Mouse (Mus musculus) ES-CJ7 (cell line): Measurements from ENCODE around the gene Il4ra.
A peak's percentile ranks its signal among the peaks of the same experiment; 100 is the strongest.

Experiments
- DNase-seq: peaks from one replicate; pipeline ENCODE4 v3.0.0; 2011; ENCODE audit warnings: low read depth, low spot score

The Il4ra gene

DNA sequence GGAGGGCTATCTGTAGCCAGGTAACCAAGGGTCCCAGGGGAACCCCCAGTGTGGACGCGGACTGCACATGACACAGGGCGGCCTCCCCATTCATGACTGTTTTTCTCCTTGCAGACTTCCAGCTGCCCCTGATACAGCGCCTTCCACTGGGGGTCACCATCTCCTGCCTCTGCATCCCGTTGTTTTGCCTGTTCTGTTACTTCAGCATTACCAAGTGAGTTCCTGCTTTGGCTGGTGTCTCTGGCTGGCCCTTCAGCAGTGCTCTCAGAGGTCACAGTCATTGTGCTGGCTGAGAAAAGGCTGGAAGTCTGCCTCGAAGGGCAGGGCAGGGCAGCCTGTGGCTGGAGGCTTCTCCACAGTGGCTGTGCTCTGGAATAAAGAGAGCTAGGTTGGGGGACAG lies 20.8 kb downstream of the Il4ra start:
- no peak for DNase-seq

DNA sequence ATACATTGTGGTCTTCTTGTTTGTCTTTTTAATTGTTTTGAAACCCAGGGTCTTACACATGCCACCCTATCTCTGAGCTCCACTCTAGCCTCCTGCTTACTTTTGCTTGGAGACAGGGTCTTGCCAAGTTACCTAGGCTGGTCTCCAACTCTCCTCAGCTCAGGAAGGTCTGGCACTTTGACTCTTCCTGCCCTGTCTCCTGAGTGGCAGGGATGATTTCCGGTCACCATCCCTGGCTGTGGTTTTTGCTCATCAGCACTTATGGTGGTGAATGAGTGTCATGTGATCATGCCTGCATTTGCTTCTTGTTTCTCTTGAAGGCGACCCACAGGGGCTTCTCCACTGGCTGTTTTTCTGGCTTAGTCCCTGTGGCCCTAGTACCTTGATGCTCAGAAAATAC lies 21.9 kb downstream of the Il4ra start:
- DNase-seq = no peak

DNA sequence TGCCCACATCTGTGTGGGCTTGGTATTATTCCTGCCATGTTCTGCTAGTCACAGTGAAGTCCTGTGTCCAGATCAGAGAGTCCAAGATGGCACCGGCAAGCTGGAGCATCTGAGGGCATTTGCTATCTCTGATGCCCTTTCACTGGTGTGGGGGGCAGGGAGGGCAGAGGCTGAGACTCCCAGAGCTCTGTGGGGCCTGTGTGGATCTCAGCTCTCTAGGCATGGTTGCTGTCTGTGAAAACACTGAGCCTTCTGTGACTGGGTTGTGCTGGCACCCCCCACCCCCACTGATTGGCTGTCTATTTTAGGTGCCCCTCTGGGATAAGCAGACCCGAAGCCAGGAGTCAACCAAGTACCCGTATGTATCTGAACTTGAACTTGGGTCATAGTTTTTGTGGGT lies 22.9 kb downstream of the Il4ra start:
- no peak for DNase-seq

DNA sequence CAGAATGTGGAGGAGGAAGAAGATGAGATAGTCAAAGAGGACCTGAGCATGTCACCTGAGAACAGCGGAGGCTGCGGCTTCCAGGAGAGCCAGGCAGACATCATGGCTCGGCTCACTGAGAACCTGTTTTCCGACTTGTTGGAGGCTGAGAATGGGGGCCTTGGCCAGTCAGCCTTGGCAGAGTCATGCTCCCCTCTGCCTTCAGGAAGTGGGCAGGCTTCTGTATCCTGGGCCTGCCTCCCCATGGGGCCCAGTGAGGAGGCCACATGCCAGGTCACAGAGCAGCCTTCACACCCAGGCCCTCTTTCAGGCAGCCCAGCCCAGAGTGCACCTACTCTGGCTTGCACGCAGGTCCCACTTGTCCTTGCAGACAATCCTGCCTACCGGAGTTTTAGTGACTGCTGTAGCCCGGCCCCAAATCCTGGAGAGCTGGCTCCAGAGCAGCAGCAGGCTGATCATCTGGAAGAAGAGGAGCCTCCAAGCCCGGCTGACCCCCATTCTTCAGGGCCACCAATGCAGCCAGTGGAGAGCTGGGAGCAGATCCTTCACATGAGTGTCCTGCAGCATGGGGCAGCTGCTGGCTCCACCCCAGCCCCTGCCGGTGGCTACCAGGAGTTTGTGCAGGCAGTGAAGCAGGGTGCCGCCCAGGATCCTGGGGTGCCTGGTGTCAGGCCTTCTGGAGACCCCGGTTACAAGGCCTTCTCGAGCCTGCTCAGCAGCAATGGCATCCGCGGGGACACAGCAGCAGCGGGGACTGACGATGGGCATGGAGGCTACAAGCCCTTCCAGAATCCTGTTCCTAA lies 24.0 kb downstream of the Il4ra start:
- no peak for DNase-seq

DNA sequence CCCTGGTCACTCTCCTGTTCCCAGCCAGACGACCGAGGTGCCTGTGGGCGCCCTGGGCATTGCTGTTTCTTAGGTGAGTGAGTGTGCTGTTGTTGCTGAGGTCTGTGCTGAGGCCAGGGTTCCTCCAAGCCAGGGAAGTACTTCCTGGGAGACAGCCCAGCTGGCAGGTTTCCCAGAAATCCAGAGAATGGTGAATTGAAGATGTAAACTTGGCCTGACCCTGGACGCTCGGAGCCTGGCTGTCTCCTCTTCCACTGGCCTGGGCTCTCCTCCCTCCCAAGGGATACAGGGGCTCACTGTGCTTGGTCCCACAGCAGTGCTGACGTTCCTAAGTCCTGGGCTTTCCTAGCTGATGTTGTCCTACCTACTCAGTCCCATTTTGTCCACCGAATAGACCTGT lies 25.1 kb downstream of the Il4ra start:
- no peak for DNase-seq

DNA sequence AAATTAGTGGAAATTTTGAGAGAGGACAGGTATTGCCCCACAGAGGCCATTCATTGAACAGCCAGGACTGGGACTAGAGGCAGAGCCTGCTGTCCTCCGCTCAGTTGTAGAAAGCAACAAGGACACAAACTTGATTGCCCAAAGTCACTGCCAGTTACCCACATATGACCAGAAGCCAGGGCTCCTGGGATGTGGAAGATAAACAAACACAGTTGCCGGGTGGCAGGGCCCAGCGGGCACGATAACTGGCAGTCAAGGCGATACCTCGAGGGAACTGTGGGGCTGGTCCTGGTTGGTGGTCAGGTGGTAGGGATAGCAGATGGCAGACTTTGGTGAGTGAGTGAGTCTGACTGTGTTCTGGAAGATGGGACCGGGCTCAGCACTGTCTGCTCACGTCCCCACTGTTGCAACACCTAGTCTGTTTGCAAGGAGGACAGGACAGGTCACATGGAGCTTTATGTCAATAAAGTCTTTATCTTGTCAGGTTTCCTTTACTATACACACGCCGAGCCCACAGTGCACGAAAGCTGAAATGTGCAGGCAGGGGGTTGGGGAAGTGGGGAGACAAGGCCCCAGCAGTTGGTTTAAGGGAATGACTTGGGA lies 25.7 kb downstream of the Il4ra start:
- no peak for DNase-seq

DNA sequence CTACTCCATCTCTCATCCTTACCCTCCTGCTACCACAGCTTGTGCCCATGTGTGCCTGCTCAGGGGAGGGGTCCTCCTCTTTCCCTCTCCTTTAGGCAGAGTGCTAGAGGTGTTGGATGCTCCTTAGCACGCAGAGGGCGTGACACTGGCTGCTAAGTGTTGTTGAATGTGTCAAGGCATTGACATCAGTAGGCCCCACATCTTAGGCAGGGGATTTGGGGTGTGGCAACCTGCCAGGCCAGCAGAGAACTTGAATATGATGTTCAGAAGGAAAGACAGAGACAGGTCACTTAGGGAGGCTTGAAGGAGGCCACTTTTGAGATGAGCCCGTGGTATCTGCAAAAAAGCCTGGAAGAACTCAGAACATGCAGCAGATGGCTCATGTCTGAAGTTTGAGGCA lies 26.2 kb downstream of the Il4ra start:
- DNase-seq = no peak

DNA sequence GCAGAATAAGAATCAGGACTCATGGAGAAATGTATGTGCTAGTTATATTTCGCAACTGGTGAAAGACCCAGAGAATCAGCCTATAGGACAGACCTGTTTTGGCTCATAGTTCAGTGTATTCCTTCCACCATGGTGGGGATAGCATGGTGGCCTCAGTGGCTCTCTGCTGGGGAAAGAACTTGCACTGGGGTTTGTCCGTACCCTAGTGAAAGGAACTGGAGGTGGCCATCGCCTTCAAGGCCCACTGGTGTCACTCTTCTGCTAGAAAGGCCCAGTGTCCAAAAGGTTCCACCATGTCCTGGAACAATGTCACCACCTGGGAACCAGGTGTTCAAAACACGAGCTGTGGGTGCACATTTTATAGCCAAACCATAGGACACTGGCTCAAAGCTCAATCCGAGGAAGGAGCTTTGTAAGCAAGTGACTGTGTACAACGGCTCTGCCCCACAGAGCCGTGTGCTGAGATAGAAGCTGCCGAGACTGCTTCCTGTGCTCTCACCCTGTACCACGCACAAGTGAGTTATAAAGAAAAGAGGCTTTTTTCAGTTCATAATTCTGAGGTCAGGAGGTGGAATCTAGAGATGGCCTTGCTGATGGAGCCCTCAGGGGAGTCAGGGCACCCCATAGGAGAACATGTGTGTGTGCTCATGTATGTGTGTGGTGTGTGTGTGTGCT lies 27.8 kb downstream of the Il4ra start:
- DNase-seq = no peak

DNA sequence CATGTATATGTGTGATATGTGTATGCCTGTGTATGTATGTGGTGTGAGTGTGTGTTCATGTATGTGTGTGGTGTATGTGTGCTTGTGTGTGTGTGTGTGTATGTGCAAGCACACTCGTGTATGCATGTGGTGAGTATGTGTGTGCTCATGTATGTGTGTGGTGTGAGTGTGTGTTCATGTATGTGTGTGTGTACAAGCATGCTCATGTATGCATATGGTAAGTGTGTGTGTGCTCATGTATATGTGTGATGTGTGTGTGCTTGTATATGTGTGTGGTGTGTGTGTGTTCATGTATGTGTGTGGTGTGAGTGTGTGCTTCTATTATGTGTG lies 28.3 kb downstream of the Il4ra start:
- no peak for DNase-seq

DNA sequence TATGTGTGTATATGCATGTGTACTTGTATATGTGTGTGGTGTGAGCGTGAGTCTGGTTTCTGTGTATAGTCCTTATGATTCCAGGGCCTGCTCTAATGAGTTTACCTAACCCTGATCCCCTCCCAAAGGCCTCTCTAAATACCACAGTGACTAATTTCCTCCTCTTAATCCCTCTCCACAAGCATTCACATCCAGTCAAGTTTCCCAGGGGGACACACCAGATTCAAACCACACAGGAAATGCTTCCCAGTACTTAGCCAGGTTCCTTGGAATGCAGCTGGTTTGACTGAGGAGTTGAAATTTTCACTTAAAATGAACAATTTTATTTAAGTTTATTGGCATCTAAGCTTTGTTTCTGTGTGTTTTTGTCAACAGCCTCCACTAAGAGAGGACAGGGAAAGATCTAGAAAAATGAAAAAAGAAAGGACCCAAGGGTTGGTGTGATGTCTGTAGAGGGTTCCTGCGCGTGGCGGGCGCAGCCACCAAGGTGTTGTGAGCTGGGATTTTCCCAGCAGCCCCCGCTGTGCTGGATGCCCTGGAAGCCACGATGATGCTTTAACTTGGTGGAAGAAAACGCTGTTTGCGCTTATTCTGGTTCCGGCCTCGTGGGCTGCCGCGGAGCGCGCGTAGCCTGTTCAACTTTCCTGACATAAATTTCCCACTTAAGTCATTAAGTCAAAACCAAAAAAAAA lies 28.9 kb downstream of the Il4ra start:
- DNase-seq = no peak

DNA sequence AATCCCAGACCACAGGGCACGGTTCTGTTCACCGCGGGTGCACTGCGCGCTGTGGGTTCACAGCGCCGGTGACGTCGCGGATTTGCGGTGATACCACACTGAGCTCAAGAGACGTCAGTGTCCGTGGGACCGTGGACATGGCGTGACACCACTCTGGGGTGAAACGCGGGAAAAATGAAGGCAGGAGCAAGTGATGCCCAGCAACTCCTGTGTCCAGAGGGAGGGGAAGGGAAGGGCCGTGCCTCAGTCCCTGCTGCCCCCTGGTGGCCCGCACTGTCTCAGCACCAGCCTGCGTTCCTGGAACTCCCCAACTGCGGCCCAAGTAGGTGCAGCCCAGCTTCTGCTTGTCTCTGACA lies 29.4 kb downstream of the Il4ra start:
- DNase-seq = peak; percentile 70

DNA sequence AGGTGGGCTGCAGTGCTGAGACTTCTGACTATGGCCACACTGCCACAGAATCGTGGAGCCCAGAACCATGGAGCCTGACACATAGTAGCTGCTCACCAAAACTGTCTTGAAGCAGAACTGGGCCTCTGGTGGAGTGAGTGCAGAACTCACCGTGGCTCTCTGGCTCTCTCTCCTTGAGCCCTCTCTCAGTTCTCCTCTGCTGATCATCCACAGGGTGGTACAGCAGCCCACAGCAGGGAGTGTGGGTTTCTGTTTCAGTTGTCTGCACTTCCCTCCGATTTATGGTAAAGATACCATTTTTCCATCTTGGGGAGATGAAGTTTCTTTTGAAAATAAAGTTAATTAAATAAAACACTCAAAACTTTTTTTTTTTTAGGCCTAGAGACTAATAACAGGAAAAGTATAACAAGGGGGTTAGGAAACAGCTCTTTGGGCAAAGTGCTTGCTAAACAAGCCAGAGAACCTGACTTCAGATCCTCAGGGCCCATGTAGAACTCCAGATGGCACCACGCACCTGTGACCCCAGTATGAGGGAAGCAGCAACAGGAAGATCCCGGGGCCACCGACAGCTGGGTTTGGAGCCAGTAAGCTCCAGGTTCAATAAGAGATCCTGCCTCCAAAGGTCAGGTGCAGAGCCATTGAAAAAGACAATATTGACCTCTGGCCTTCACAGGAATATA lies 31.5 kb downstream of the Il4ra start:
- no peak for DNase-seq

DNA sequence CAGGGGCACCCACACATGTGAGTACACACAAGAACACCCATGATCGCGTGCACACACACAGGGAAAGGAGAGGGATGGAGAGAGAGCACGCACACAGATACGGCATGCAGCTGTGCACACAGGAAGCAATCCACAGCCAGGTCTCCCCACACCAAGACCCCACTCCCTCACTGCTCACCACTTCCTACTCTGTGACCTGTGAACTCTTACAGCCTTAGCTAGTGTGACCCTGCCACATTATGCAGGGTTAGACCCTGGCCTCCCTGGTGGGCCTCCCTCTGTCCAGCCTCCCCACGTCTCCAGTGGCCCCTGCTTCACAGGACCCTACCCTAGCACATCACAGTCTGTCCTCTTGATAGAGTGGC lies 32.1 kb downstream of the Il4ra start:
- no peak for DNase-seq

DNA sequence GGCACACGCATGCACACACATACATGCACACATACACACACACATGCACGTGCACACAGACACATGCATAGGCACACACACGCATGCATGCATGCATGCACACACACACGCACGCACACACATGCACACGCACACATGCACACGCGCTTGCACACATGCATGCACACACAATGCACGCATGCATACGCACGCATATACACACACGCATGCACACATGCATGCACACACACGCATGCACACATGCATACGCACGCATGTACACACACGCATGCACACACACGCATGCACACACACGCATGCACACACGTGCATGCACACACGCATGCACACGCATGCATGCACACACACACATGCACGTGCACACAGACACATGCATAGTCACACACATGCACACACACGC lies 34.4 kb downstream of the Il4ra start:
- DNase-seq = no peak

DNA sequence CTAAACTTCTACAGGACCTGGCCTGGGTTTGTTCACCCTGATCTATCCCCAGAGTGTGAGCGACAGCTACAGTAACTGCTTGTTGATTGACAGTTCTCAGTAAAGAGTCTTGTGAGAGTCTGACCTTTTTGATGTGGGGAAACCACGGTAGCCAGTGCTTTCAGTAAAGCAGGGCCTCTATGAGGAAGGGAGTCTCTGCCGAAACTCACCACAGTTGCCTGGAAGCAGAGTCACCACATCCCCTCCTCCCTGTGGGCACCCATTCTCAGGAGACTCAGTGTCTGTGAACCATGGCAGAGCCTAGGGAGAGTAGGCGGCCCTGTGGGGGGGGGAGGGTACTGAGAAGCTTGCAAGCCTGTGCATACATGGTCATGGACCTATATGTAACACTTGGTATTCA lies 36.8 kb downstream of the Il4ra start:
- DNase-seq = no peak

DNA sequence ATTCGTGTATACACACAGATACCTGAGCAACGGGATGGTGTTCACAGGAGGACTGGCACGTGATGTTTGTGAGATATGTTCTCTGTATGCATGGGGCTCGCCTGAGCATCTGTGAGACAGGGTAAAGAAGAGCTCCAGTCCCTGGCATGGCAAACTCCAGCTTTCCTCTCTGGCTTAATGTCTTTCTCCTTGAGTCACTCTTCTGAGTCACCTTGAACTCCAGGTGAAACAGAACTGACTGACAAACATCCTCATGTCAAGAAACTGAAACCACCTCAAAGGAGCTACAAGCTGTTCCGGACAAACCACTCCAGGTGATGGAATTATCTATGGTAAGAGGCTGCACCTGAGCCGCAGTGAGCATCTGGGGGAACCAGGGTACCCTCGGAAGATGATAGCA lies 38.0 kb downstream of the Il4ra start:
- DNase-seq = no peak

DNA sequence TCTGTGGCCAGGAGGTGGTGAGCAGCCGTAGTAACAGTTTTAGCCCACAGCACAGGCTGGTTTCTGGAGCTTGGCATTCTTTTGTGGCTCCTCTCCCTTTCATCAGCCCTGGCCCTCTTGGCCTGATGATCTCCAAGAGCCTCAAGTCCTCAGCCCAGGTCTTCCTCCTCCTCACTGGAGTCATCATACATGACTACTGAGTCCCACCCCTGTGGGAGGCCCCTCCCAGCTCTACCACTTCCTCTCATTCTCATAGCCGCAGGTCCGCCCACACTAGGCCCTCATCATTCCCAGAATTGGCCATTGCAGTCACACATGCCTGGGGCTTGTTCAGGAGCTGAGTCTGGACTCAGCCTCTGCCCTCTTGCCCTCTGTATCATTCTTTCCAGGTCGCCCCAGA lies 41.9 kb downstream of the Il4ra start:
- no peak for DNase-seq

DNA sequence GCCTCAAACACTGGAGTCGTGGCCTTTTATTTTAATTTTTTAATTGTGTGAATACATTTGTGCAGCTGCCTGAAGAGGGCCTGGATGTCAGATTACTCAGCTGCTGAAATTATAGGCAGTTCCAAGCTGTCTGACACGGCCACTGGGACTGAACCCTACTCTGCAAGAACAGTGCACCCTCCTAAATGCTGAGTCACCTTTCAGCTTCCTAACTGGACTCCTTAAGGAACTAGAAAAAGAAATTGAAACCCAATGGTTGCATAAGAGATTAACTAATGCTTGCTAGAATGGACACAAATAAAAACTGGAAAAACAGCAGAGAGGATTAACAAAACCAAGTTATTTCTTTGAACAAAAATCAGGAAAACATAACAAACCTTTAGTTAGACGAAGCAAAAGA lies 44.5 kb downstream of the Il4ra start:
- DNase-seq = no peak

DNA sequence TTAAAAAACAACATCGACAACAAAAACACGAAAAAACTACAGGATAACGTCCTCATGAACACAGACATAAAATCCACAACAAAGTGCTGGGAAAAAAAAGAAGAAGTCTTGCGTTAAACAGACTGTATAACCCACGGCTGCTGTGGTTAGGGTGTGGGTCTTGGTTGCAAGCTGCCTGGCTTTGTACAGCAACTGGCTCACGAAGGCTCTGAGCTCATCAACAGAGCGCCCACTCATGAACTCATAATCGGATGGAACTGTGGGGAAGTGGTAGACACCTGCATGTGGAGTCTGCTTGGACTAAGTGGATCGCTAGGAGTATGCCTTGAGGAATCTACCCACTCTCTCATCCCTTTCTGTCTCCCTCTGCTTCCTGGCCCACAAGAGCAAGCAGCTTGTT lies 45.2 kb downstream of the Il4ra start:
- DNase-seq = no peak

DNA sequence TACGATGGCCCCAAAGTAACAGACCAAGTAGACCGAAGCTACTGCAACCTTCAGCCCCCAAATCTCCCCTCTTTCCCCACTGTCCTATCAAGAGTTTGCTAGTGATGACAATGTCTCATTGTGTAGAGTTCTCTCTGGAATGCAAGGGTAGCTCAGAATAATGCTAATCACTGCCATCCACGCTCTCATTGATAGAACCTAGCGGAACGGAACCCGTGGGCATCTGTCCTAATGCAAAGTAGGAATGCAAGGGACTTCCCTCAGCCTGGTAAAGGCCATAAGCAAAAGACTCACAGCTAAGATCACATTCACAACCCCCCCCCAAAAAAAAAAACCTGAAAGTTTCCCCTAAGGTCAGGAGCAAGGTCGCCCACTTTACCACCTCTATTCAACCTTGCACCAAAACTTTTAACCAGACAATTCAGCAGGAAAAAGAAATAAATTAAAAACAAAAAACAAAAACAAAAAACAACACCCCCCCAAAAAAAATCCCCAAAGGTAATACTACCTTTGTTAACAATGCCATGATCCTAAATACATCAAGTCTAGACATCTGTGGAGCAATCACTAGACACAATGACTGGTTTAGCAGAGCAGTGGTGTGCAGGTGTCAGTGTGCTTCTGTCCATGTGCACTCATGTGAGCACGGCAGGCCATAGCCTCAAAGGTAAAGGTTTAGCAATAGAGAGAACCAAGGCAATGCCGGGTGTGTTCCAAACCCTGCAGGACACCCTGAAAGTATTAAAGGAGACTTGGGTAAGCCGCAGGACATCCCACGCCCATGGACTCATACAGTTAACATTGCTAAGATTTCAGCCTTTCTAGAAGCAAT lies 45.8 kb downstream of the Il4ra start:
- no peak for DNase-seq

DNA sequence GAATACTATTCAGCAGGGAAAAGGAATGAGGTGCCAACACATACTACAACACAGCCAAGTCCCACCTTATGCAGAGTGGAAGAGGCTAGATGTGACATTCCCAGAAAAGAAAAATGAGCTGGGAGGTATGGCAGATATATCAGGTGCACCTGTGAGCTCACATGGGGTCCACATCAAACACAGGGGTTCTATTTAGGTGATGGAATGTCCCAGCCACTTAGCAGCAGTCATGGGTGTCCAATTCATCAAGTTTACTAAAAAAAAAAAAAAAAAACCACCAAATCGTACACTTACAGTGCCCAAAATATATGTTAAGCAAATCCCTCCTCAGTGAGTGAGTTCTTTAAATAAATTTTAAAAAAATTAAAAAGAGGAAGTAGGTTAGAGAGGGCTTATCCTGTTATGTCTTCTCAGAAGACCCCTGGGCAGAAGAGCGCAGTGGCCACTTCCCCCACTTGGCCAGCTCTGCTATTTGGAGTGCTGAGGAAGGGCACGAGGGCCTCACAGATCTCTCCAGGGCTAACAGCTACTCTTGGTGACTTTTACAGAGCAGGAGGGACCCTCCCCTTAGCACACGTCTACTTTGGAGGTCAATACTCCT lies 47.6 kb downstream of the Il4ra start:
- DNase-seq = no peak
